In genomic region chr11:109672396-109672795, GRCm38 (mm10) we compare ENCODE assay signal across 16 mouse cellular contexts. TPM values are rescaled to one million over a fixed set of nuclear protein-coding genes. Genes with fewer than 3 reads are reported as not detected.
"Had no signal": no experiment of that assay in that cellular context is flagged by ENCODE, and none has a peak within 500 bp of the region (broad histone marks: within the 10 kb centered on the region; RNA-seq: fewer than 3 reads in every experiment).

No protein-coding gene starts in this region.

- H3K4me1 ChIP-seq: midbrain, embryonic 15.5 days had no signal

- H3K27ac ChIP-seq: layer of hippocampus, adult 2 months; limb, embryonic 13.5 days; liver, embryonic 14.5 days; midbrain, embryonic 15.5 days; neural tube, embryonic 13.5 days had no signal

- H3K4me3 ChIP-seq: layer of hippocampus, adult 2 months; limb, embryonic 13.5 days; midbrain, embryonic 15.5 days; neural tube, embryonic 13.5 days had no signal

- H3K4me2 ChIP-seq: limb, embryonic 13.5 days; midbrain, embryonic 15.5 days; neural tube, embryonic 13.5 days had no signal

- DNase-seq: kidney, adult 18-20 months; kidney, postnatal 36 days; left cerebral cortex, postnatal 4 days; lung, adult 18-20 months; lung, postnatal 36 days; retina, postnatal 1 day; right cerebral cortex, postnatal 4 days; spleen, adult 18-20 months; thymus, adult 2 months; thymus, postnatal 25 days had no signal

- H3K27me3 ChIP-seq: limb, embryonic 13.5 days; midbrain, embryonic 15.5 days; neural tube, embryonic 13.5 days had no signal

RNA-seq across cellular contexts. Expression of gene Fam20a, which starts 49.7 kb away (rescaled TPM):
- total RNA-seq: megakaryocyte progenitor cell, adult 5-6 weeks had no signal
